Mouse (Mus musculus) retina, postnatal 1 day (tissue): ENCODE measurements around the gene Fsip1.
"Not testable (repeated sequence)": the region's sequence is repeated elsewhere in the genome, so short reads cannot be mapped to it uniquely, and the experiment has no call there.

ENCODE experiments used
- DNase-seq: peaks from one replicate; pipeline ENCODE4 v3.0.0-alpha.2; 2012

Fsip1 gene

DNA sequence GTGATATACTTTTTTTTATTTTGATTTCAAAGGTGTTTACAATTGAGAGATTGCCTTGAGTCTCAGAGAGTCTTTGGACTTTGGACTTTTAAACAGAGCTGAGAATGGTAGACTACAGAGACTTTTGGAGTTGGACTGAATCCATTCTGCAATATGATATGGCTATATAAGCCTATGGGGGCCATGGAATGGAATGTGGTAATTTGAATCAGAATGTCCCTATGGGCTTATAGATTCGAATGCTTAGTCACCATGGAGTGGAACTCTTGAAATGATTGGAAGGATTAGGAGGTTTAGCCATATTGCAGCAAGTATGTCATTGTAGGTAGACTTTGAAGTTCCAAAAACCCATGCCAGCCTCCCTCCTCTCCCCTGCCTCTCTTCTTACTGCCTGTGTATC, 88.5 kb downstream of the Fsip1 start:
- DNase-seq, result no peak

DNA sequence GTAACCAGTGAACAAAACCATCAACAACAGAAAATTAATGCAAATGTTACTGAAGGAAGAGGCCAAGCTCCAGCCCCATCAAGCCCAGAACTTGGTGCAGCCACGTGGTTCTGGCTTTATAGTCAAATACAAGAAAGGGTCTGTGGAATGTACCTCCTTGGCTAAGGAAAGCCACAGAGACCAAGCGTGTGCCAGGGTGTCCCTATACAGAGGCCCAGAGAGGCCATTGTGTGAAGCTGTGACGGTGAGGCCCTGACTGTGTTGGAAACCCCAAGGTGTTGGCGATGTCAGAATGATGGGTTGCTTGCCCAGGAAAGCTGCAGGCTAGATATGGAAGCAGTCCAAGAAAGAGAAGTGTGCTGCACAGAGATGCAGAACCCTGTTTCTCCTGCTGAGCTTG, 89.0 kb downstream of the Fsip1 start:
- no peak for DNase-seq

DNA sequence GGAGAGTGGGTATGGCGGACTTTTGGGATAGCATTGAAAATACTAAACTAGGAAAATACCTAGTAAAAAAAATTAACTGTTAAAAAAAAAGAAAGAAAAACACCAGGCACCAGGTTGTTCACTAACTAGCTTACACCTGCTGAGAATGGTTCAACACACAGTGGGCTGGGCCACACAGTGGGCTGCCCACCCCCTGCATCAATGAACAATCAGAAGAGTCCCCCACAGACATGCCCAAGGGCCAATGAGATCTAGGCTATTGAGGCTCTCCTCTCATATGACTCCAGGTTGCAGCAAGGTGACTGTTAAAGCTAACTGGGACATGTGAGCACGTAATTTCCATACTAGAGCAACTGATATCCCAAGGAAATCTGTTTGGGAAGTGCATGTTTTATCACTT, 91.1 kb downstream of the Fsip1 start:
- no peak for DNase-seq

DNA sequence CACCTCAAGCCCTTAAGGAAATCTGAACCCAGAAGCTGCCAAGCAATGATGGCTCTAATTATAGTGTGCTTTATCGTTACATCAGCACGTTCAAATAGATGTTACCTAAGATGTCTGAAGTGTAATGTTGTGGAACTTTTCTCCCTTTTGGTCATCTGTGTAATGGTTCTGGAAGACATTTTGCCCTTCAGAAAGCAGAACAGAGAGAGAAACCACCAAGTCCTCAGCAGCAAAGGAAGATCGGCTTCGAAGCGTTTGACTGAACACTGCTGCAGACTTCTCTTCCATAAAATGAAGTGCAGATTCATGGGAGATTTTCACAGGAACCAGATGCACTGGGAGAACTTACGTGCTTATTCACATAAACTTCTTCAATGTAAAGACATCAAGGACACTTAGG, 92.6 kb downstream of the Fsip1 start:
- no peak for DNase-seq

DNA sequence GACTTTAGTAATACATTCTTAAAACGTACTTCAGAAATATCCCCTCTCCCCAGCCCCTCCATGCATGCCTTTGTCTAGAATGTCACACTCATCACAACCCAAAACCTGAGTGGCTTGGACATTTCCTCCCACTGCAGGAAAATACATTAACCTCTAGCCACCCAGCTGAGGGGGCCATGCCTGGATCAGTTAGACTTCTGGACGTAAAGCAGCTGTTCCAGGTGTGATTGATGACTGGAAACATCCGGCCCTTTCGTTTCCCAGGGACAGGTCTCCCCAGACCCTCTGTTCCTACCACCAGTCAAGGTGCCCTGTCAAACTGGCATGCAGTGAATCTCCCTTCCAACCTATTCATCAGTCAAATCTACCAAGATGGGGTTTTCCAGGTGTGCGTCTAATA, 94.3 kb downstream of the Fsip1 start:
- DNase-seq, result no peak

DNA sequence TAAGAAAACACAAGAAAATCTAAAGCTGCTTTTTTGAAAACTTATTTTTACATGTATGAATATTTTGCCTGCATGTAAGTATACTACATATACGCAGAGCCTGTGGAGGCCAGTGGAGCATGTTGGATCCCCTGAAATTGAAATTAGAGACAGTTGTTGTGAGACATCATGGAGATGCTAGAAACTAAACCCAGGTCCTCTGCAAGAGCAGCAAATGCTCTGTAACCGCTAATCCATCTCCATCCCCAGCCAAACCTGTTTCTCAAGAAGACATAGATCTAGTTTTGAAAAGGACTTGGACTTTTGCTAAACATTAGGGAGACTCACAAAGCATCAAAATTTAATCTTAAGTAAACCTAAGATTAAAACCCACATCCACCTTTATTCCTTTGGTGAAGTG, 95.8 kb downstream of the Fsip1 start:
- no peak for DNase-seq

DNA sequence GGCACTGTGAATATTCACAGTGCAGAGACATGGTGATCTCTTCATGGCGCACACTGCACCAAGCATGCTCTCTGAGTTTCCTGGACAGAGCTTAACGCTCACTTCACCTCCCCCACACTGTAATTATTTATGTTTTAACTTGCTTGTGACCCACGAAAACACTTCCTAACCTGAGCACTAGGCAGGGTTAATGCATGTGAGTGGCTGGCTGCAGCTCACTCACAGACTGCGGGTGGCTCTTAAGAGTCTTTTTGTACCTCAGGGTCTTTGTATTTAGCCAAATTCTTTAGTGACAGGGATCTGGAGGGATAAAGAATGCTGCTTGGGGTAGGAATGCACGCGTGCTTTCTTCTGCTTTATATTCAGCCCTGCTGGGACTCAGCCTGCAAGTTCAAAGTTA, 96.2 kb downstream of the Fsip1 start:
- DNase-seq, result no peak

DNA sequence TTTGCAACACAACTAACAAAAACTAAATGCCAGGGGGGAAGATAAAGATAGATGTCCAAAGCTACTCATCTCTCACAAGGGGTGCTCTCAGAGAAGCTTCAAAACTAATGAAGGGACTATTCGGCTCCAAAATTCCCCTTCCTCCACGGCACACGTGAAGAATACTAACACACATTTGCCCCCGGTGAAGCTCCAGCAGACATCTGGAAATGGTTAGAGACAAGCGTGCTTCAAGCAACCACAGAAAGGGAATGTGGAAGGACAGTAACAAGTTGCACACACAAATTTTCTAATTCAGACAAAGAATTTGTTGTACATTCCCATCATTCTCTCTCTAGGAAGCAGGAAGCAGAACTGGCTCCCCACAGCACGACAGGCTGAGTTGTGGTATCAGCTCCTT, 97.6 kb downstream of the Fsip1 start:
- DNase-seq, result no peak

DNA sequence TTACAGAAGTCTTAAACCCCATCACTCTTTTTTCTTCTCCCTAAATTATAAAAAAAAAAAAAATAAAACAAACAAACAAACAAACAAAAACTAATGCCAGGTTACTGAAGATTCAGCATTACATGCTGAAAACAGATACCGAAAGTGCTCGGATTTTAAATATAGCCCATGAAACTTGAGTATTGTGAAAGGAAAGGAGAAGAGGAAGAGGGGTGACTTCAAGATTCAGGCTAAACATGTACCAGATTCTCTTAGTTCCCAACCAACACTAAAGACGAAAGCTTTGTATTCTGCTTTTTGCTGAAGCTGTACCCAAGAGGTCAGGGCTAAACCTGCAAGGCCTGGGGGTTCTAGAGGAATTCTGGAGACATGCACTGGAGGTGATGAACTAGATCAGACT, 98.7 kb downstream of the Fsip1 start:
- DNase-seq, result no peak

DNA sequence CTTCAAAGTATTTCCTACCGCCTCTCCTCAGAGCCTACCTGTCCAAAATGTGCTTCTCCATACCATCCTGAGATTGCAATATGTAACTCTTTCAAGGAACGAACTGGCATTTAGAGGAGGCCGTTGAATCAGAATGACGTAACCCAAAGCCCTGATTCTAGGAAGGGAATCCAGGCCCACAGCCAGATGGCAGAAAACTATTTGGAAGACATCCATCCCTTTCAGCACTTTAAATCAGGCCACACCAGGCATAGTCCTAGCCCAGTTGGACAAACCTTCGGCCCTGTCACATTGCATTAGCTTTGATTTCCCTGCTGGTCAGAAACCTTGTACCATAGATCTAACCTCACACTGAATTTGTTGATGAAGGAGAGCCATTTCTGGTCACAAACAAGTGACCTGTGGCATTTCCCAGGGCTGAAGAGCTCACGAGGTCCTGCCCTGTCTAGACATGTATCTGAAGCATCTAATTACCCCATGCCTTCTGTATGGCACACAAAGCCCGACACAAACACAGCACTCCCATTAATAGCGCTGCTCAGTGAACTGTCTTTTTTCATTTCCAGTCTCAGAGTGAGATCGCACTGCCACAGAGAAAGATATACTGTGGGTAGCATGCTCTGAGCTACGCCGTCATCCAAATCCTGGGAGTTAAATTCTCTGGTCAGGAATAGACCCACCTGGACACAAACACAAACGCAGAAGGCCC, 106.8 kb downstream of the Fsip1 start:
- peak; percentile 70 for DNase-seq

DNA sequence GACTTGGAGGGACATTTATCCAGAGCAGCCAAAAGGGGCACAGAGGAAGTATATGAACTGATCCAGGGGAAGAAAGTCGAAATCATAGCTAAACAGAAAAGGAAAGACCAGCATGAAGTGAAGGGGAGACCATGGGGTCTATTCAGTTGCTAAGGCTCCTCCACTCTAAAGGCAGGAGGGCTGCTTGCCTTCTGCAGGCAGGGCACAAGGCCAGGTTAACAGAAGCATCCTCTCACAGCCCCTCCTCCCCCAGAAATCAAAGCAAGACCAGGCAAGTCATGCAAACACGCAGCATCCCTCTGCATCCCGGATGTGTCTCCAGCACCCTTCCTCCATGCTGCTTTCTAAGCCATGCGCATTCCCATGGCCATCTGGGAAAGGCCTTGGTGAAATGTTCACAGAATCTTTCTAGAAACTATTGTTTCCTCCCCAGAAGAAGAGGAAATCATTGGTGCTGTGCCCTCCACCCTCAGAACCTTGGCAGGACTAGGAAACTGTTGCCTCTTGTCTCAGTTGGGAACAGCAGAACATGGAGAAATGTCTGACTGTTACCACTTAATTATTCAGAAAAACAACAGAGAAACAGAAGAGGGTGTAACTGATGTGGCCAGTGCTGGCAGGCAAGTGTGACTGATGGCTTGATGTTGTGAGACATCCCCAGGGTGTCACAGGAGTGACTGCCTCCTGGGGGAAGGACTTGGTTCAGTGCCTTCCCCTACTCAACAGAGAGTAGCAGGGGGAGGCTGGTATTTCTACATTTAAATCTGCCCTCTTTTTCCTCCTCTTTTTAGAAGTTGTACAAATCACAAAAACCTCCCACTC, 108.2 kb downstream of the Fsip1 start:
- no peak for DNase-seq

DNA sequence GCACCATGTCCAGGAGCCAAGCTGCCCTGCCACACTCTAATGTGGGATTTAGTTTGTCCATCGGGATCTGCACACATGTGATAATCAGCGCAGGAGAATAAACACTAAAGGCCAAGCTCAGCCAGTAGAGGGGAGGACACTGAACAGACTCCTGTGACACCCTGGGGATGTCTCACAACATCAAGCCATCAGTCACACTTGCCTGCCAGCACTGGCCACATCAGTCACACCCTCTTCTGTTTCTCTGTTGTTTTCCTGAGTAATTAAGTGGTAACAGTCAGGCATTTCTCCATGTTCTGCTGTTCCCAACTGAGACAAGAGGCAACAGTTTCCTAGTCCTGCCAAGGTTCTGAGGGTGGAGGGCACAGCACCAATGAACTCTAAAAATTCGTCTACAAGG, 109.0 kb downstream of the Fsip1 start:
- DNase-seq, result not testable (repeated sequence)

DNA sequence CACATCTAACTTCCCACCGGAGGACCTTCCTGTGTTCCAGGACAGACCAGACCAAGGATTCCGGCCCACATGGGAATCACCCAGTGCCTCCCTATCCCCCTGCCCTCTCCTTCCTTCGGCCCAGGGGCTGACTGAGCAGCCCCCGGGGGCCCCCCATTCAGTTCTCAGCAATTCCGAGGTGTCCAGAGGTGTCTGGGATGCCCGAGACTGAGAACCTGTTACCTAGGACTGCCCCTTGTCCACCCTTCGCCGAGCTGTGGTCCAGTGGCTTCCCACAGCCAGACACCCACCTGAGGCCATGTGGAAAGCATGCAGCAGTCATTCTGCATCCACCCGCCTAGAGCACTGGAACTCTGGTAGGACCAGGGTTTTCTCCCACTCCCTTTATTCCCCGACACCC, 115.1 kb downstream of the Fsip1 start:
- no peak for DNase-seq

DNA sequence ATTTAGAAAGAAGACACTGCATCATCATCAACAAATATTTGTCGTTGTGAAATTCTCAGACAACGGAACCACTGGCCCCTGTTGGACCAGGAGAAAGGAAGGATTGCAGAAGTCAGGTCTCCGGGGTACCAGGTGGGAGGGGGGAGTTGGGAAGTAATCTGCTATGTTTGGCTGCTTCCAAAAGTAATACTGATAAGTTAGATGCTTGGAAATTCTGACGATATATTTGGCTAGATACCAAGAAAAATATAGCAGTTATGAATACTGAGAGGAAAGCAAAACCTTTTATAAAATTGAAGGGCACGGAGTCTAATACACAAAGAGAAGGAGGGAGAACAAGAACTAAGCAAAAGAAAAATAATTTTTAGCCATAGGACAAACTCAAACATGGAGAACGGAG, 117.5 kb downstream of the Fsip1 start:
- no peak for DNase-seq

DNA sequence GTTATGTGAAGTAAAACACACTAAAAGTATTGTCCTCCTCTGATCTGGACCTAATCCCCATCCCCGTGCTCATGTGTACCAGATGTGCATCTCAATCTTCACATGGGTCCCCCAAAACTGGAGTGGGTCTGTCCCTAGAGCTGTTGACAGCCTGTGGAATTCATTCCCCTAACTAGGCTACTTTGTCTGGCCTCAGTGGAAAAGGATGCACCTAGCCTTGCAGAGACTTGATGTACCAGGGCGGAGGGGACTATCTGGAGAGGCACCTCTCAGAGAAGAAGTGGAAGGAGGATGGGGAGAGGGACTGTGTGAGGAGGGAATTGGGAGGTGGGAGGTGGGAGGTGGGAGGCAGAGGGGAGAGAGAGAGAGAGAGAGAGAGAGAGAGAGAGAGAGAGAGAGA, 119.0 kb downstream of the Fsip1 start:
- DNase-seq, result no peak

DNA sequence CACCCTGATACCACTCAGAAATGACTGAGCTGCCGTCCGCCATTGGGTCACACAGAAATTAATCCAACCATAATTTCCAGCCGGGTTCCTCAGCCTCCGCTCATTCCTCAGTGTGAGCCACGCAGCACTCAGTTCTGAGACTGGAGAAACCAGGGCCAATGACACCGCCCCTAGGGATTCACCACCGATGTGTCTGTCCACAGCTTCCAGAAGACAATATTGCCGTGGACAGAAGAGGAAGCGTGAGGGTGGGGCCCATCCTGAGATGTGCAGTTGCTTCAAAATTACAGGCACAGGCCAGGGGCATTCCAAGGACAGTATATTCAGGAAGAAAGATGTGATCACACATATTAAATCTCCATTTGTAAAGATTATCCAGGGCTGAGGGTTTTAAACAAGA, 119.7 kb downstream of the Fsip1 start:
- no peak for DNase-seq

DNA sequence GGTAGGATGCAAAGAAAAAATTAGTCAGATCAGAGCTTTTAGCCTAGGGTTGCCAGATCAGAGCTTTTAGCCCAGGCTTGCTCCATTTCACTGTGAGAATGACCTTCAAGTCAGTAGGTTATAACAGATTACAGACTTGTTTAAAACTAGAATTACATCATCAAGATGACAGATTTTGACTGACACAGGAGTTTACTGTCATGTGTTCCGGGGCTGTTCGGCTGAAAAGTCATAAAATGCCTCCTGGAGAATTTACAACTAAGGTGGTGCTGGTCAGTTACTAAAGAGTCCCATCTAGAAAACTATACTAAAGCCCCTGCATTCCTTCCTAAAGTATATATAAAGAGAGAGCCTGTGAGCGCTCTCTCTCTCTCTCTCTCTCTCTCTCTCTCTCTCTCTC, 128.5 kb downstream of the Fsip1 start:
- DNase-seq, result no peak

DNA sequence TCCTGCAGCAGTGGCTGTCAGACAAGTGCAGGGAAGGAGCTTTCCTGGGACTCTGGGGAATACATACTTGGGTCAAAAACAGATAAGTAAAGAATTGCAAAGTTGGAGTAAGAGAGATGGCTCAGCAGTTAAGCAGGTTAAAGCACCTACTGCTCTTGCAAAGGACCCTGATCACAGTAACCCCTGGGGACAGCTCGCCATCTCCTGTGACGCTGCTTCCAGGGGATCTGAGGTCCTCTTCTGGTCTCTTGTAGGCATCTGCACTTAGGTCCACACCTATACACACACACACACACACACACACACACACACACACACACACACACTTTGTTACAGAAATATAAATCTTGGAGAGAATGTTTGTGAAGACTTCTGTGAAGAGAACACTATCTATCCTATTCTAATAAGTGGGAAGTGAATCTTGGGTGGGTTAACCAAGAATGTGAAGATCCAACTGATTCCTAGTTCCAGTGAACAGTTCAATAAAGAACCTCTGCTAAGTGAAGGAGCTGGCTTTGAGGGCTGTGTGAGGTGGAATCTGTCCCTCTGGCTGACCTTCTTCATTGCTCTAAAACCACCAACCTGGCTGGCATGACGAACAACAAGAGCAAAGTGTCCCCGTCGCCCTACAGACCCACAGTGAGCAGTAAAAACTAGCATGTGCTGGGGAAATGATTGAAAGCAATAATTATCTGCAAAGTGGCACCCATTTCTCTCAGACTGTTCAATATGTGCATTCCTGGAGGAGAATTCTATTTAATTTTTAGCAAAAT, 129.1 kb downstream of the Fsip1 start:
- DNase-seq, result no peak

DNA sequence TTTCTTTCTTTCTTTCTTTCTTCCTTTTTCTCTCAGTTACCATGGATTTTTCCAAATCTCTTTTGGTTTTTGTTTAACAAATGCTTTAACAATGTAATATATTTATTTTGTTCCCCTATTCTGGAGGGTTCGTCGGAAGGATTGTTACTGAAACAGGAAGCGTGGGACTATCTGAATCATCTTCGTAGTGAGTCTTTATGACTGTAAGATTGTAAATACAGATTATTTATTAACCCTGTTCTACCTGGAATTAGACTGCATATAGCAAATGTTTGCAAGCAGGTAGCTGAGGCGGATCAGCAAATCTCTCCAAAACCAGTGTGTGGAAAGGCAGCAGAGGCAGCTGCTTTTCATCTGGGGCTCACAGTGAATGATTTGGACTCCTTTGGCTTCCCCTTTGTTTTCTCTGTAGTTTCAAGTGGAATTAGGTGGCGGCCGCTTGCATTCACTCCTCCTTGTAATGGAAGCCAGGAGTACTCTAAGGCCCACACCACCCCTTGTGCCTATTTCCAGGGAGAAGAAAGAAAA, 130.8 kb downstream of the Fsip1 start:
- no peak for DNase-seq

DNA sequence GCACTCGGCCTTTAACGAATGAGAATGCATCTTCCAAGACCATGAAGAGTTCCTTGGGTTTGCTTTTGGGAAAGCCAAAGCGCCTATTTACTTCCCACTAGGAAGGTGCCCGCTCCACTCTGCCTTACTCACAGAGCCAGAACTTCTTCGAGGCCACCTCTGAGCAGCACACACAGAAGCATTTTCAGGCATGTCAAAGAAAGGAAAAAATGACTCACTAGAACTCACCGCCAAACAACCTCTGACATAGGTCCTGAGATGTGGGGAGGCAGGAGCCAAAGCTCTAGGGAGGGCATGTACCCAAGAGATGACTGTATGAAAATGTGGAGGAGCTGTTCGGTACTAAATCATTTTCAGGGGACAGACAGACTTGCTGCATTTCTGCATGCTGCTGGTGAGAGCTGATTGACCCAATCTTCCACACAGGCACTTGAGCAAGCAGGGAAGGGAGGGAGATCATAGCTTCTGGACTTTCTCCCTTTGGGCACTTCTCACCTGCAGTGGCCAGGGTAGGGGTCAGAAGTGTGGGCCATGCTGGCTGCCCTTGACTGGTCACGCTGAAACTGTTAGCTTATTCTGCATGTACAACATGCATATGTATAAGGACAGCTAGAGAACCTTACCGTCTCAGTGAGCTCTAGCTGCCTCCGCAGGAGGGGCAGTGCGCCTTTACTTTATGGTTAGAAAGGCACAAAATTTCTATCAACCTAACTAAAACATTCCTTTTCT, 131.4 kb downstream of the Fsip1 start:
- no peak for DNase-seq

DNA sequence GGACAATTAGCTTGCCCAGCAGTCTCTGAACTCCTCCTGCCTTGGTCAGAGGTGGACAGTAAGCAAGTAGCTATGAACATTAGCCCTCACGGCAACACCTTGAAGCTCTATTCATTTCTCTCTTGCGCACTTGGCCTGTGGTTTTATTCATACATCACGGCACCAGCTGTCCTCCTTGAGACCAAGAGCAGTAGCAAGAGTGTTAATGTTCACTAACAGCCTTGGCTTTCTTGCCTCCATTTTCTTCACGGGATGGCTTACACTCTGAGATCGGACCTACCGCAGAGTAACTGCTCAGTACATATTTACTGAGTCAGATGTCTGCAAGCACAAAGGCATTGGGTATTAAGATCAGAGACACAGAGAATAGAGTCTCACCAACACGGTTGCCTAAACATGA, 132.3 kb downstream of the Fsip1 start:
- DNase-seq, result no peak

DNA sequence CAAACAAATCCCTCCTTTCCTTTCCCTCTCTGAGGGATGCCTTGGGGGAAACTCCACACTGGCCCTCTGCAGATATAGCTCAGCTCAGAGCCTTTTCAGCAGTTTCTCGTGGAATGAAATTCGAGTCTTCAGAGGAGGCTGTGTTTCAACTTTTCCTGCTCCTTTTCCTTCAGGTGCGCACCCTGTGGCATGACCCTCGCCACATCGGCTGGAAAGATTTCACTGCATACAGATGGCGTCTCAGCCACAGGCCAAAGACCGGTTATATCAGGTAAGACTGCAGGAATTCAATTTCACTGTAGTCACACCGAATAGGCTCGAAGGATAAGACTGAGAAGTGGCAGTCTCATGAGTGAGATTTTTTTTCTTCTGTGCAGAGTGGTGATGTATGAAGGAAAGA, 133.0 kb downstream of the Fsip1 start:
- DNase-seq, result no peak

DNA sequence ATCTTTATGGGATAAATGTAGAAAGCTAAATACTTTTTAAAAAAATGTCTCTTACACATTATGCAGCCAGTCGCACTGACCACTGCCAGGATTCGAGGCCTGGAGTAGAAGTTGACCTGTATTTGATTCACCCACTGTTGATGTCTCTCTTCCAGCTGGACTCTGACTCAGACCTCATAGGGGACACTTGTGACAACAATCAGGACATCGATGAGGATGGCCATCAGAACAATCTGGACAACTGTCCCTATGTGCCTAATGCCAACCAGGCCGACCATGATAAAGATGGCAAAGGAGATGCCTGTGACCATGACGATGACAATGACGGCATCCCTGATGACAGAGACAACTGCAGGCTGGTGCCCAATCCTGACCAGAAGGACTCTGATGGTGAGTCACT, 134.5 kb downstream of the Fsip1 start:
- DNase-seq, result no peak
